Mouse (Mus musculus) kidney, embryonic 16.5 days (tissue): ENCODE data around the gene Etnk1. TPM values are rescaled to one million over a fixed set of nuclear protein-coding genes. Genes with fewer than 3 reads are reported as not detected.

Source experiments
- ATAC-seq: fragments of 200-750 bp; cut with Nextera tagmentation; 2 replicates; pipeline ENCODE4 v1.8.0; 2017; ENCODE audit warnings: moderate TSS enrichment; ENCODE audit not compliant: low FRiP score, low TSS enrichment
- H3K27ac ChIP-seq: fragments of 300-500 bp; sonication (generic); 2 replicates; pipeline ENCODE4 v1.5.1; 2014; ENCODE audit warnings: low read length
- H3K27me3 ChIP-seq: fragments of 300-500 bp; sonication (generic); 2 replicates; pipeline ENCODE4 v1.6.1; 2014; ENCODE audit warnings: low read length, control low read depth, mixed read lengths; ENCODE audit not compliant: insufficient read depth
- H3K36me3 ChIP-seq: fragments of 300-500 bp; sonication (generic); 2 replicates; pipeline ENCODE4 v1.6.1; 2014; ENCODE audit warnings: low read length, control low read depth, mixed read lengths; ENCODE audit not compliant: insufficient read depth
- H3K4me1 ChIP-seq: fragments of 300-500 bp; sonication (generic); 2 replicates; pipeline ENCODE4 v1.6.1; 2014; ENCODE audit warnings: low read length, control low read depth, mixed read lengths; ENCODE audit not compliant: insufficient read depth
- H3K4me2 ChIP-seq: fragments of 300-500 bp; sonication (generic); replicated peaks from 2 replicates; pipeline ENCODE4 v1.6.1; 2014; ENCODE audit warnings: low read depth, low read length
- H3K4me3 ChIP-seq: fragments of 300-500 bp; sonication (generic); 2 replicates; pipeline ENCODE4 v1.5.1; 2014; ENCODE audit warnings: mild to moderate bottlenecking, low read length
- H3K9ac ChIP-seq: fragments of 300-500 bp; sonication (generic); replicated peaks from 2 replicates; pipeline ENCODE4 v1.6.1; 2014; ENCODE audit warnings: low read length
- H3K9me3 ChIP-seq: fragments of 300-500 bp; sonication (generic); 2 replicates; pipeline ENCODE4 v1.6.1; 2016; ENCODE audit warnings: low read length, control low read depth
- WGBS: fragments of 180-500 bp; shearing (Covaris S2); extraction: QIAGEN DNeasy Blood & Tissue Kit; methylation state at CpG from one replicate; pipeline ENCODE4 v1.1.7; 2014; 5-methylcytosine and 5-hydroxymethylcytosine counted together
- polyA plus RNA-seq: library from polyadenylated mRNA; unstranded; fragments of >200 nt; fragmentation: Nextera tagmentation; extraction: Ambion mirVana; gene quantifications from 2 replicates; pipeline ENCODE4 v1.2.1, GENCODE M21; 2015

Gene Etnk1
- polyA plus RNA-seq, 1 experiment from 2014 or later: 32.2 TPM

- no peak for ATAC-seq
- Histone ChIP-seq H3K27ac (peak overlapping the region; percentile 50; the same call in 1 of the 2 replicates), H3K9me3 (no peaks in the 10 kb centered on the region), H3K36me3 (no peaks in the 10 kb centered on the region), H3K9ac (no peak overlapping the region), H3K4me1 (peaks cover 36% of the 10 kb centered on the region), H3K4me2 (no peak overlapping the region), H3K4me3 (no peak overlapping the region), H3K27me3 (no peaks in the 10 kb centered on the region)
- WGBS: 78% methylated on average over 7 of the region's 7 CpGs
Observed at GRCm38 (mm10) chr6:143156684-143157083, 10.3 kb upstream of the Etnk1 start.

GRCm38 (mm10) chr6:143157401-143157800 lies 9.6 kb upstream of the Etnk1 start:
- Histone ChIP-seq H3K27me3 (no peaks in the 10 kb centered on the region), H3K4me2 (no peak overlapping the region), H3K27ac (no peak overlapping the region), H3K9me3 (no peaks in the 10 kb centered on the region), H3K9ac (no peak overlapping the region), H3K36me3 (no peaks in the 10 kb centered on the region), H3K4me1 (peaks cover 33% of the 10 kb centered on the region), H3K4me3 (no peak overlapping the region)
- WGBS: 54% methylated on average over 8 of the region's 8 CpGs
- no peak for ATAC-seq

- H3K4me1 ChIP-seq: peaks cover 4% of the 10 kb centered on the region; the same call in 1 of the 2 replicates
- H3K4me3 ChIP-seq: no peak overlapping the region
- H3K27me3 ChIP-seq: no peaks in the 10 kb centered on the region
- no peak for ATAC-seq
- H3K36me3 ChIP-seq: no peaks in the 10 kb centered on the region
- H3K4me2 ChIP-seq: no peak overlapping the region
- H3K9ac ChIP-seq: no peak overlapping the region
- no peaks in the 10 kb centered on the region for H3K9me3 ChIP-seq
- H3K27ac ChIP-seq: no peak overlapping the region
- 58% methylated on average over 6 of the region's 6 CpGs for WGBS
Observed at GRCm38 (mm10) chr6:143160572-143161231, 6.3 kb upstream of the Etnk1 start.

DNA sequence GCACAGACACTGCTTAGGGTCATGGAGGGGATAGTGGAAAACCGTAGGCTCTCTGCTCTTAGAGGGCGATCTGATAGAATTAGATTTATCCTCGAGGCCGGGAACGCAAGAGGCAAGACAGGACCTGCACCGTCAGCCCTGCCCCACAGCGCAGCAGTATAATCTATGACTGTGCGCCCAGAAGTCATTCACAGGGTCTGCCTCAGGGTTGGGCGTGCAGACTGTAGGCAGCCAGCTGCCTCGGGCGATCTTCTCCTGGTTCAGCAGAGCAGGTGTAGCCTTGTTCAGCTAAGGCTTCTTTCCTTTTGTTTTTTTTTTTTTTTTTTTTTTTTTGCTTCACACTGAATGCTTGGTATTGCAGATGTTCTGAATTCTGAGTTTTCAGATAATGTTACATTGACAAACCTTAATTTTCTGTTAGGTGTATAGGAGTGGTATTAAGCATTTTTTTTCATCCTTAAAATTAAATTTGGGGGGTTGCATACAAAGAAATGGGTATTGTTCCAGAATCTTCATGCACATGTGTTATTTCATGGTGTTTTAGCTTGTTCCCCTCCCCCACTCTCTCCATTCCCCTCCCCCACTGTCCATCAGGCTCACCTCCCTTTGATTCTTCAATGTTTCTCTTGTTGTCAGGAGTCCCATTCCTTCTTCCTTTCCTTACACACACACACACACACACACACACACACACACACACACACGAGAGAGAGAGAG lies 4.7 kb upstream of the Etnk1 start:
- H3K9me3 ChIP-seq: no peaks in the 10 kb centered on the region
- H3K4me2 ChIP-seq: no peak overlapping the region
- 44% methylated on average over 11 of the region's 12 CpGs for WGBS
- H3K27me3 ChIP-seq: no peaks in the 10 kb centered on the region
- H3K4me3 ChIP-seq: no peak overlapping the region
- H3K27ac ChIP-seq: 0 out of 2 replicates have a peak overlapping the region, but pooled peaks have one; percentile 24
- 0 out of 2 replicates have a peak overlapping the region, but pooled peaks have one; percentile 16 for H3K9ac ChIP-seq
- H3K4me1 ChIP-seq: peaks cover 11% of the 10 kb centered on the region
- H3K36me3 ChIP-seq: no peaks in the 10 kb centered on the region
- ATAC-seq: no peak

- no peaks in the 10 kb centered on the region for H3K36me3 ChIP-seq
- ATAC-seq: no peak
- WGBS: 86% methylated on average over 14 of the region's 15 CpGs
- H3K27me3 ChIP-seq: no peaks in the 10 kb centered on the region
- H3K9me3 ChIP-seq: no peaks in the 10 kb centered on the region
- H3K9ac ChIP-seq: no peak overlapping the region
- H3K27ac ChIP-seq: no peak overlapping the region
- no peak overlapping the region for H3K4me3 ChIP-seq
- H3K4me2 ChIP-seq: no peak overlapping the region
- peaks cover 21% of the 10 kb centered on the region for H3K4me1 ChIP-seq
Observed at GRCm38 (mm10) chr6:143163956-143164905, 2.8 kb upstream of the Etnk1 start.

- Histone ChIP-seq H3K9me3 (no peaks in the 10 kb centered on the region), H3K4me1 (peaks cover 27% of the 10 kb centered on the region), H3K9ac (no peak overlapping the region), H3K27me3 (no peaks in the 10 kb centered on the region), H3K4me3 (no peak overlapping the region), H3K27ac (no peak overlapping the region), H3K36me3 (no peaks in the 10 kb centered on the region), H3K4me2 (no peak overlapping the region)
- 81% methylated on average over 8 of the region's 8 CpGs for WGBS
- no peak for ATAC-seq
Observed at GRCm38 (mm10) chr6:143164906-143165255, 2.1 kb upstream of the Etnk1 start.

DNA sequence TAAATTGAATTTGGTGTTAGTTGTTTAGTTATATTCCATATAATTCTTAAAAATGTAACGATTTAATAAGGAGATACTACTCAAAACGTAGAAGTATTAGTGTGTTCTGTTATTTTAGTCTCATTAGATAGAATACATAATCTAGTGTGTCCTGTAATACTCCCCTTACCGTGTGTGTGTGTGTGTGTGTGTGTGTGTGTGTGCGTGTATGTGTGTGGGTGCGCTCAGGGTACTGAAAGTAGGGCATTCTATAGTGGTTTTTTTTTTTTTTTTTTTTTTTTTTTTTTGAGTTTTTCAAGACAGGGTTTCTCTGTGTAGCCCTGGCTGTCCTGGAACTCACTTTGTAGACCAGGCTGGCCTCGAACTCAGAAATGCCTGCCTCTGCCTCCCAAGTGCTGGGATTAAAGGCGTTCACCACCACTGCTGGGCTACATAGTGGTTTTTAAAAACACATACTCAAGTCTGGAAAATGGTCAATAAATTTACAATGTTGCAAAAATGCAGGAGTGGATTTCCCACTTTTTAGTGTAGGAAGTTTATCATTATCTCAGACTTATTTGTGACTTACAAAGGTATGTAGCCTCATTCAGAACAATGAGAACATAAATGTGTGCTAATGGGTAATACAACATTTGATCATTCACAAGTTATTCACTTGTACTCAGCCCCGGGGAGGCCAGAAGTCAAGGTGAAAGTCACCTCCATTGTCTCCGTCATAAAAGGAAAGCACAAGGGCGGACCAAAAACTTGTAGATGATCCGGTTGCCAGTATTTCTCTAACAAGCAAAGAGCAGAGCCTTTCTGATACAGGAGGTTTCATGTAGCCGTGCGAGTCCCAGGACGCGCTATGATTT lies 1.4 kb upstream of the Etnk1 start:
- Histone ChIP-seq H3K9me3 (no peaks in the 10 kb centered on the region), H3K36me3 (no peaks in the 10 kb centered on the region), H3K4me3 (peak overlapping the region; percentile 91), H3K9ac (peak overlapping the region; percentile 96), H3K4me2 (peak overlapping the region; percentile 84), H3K27ac (peak overlapping the region; percentile 94), H3K27me3 (no peaks in the 10 kb centered on the region), H3K4me1 (peaks cover 30% of the 10 kb centered on the region)
- WGBS: 58% methylated on average over 15 of the region's 15 CpGs
- no peak for ATAC-seq

DNA sequence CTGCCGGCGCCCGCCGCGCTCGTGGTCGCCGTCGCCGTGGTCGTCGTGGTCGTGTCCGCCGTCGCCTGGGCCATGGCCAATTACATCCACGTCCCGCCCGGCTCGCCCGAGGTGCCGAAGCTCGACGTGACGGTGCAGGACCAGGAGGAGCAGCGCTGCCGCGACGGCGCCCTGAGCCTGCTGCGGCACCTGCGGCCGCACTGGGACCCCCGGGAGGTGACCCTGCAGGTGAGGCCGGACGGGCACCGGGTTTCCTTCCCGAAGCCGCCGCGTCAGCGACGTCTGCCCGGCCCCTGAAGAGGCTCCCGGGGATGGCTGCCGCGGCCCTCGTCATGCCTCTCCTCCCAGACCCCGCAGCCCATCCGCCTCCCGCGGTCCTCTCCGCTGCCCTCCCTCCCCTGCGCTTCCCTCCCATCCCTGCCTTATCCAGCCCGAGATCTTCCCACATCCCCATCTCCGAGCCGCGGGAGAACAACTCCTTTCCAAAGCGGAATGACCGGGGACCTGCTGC lies 443 bp downstream of the Etnk1 start:
- Histone ChIP-seq H3K36me3 (no peaks in the 10 kb centered on the region), H3K4me2 (peak overlapping the region; percentile 84), H3K27me3 (no peaks in the 10 kb centered on the region), H3K9ac (peak overlapping the region; percentile 96), H3K9me3 (no peaks in the 10 kb centered on the region), H3K4me3 (peak overlapping the region; percentile 91), H3K4me1 (peaks cover 34% of the 10 kb centered on the region), H3K27ac (peak overlapping the region; percentile 94)
- WGBS: under 1% methylated on average over 58 of the region's 60 CpGs
- peak; percentile 66 for ATAC-seq
